Mouse (Mus musculus): ENCODE data around the gene Ssc5d. TPM values are rescaled to one million over a fixed set of nuclear protein-coding genes. Genes with fewer than 3 reads are reported as not detected.
A peak's percentile ranks its signal among the peaks of the same experiment; 100 is the strongest.
"Not testable (repeated sequence)": the region's sequence is repeated elsewhere in the genome, so short reads cannot be mapped to it uniquely, and the experiment has no call there.

Ssc5d gene
- polyA plus RNA-seq (2014; fragmentation: Nextera tagmentation; extraction: Ambion mirVana): 0.79 and 0.91 TPM in 2 replicates

DNA sequence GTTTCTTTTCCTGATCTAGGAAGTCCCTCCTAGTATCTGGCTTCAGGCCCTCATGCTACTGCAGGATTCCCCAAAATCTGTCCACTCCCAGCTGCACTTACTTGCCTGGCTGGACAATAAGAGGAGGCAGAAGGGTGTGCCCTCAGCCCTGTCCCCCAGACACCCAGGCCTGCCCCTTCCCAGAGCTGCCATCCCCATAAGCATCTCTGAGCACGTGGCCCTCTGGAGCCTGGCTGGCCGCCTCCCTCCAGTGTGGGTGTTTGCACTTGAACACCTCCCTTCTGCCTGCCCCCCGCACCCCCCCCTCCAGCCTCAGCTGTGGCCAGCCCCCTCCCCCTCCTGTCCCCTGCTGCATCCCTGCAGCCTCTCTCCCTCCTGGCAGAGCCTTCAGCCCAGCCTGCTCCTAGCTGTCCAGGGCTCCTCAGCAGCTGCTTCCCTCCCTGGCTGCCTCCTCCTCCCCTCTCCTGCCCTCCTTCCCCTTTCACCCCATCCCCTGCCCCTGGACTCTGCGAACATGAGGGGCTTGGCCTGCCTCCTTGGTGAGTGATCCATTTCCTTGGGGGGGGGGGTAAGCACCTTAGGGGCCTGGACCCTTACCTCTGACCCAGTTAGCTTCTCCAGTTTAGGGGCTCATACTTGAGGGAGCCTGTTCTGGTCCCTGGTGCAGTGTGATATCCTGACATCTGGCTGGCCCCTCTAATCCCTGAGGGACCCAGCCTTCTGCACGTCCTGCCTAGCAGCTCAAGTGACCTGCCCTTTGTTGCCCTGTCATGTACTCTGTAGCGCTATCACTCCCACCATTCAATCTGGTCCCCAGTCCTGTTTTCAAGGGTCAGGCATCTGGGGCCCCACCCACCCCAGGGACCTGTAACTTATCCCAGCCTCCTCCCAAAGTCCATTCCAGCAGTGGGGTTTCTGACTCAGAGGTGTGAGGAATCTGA lies at the start of gene Ssc5d:
Gene Ssc5d, plus strand, starts transcription at position 345 of the 941 bp plus-strand sequence.
- Histone ChIP-seq H3K27ac (ENCODE audit: low read depth, low read length) (peak within 1 kb of the TSS; percentile 97), H3K4me1 (replicated peaks; ENCODE audit: control insufficient read depth, insufficient read depth, low read length) (peaks cover 43% of the 10 kb centered on the region), H3K4me2 (ENCODE audit: low read depth, low read length, severe bottlenecking) (peak within 1 kb of the TSS; percentile 18; the same call in 1 of the 2 replicates), H3K9me3 (ENCODE audit: control insufficient read depth, low read length) (no peaks in the 10 kb centered on the region), H3K9ac (ENCODE audit: low read length) (peak within 1 kb of the TSS; percentile 71), H3K36me3 (ENCODE audit: control insufficient read depth, insufficient read depth, low read length) (peaks cover 2% of the 10 kb centered on the region; the same call in 1 of the 2 replicates), H3K27me3 (ENCODE audit: control insufficient read depth, insufficient read depth, low read length) (no peaks in the 10 kb centered on the region), H3K4me3 (ENCODE audit: low read depth, low read length) (no peak within 1 kb of the TSS)
- ATAC-seq (replicated peaks; ENCODE audit: low FRiP score): peak; percentile 14; the same call in 1 of the 2 replicates
- DNase-seq (ENCODE audit: low spot score): peak; percentile 72
- WGBS: 2% methylated on average over 5 of the region's 6 CpGs

DNA sequence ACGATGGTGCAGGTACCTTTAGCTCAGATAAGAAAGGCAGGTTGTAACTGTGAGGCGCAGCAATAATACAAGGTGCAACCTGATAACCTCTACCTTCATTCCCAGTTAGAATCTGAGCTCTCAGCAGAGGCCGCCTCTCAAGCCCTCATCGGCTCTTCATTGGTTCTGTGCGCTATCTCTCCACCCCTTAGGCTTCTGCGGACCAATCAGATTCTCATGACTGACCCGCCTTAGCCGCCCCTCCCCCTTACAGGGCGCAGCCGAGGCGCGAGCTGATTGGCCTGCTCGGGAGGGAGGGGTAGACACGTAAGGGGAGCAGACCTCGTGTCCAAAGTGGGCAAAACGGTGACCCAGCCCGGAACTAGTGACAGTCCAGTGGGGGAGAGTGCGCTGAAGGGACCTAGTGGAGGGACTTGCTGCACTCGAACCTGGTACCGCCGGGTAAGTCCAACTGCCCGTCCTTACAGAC lies 48.8 kb upstream of the Ssc5d start, which contains the start of gene Isoc2a:
Gene Isoc2a, plus strand, starts transcription at position 401 of the 469 bp plus-strand sequence.
- H3K36me3 ChIP-seq (ENCODE audit: control insufficient read depth, insufficient read depth, low read length): no peaks in the 10 kb centered on the region
- under 1% methylated on average over 22 of the region's 22 CpGs for WGBS
- peak within 1 kb of the TSS; percentile 38 for H3K4me3 ChIP-seq (ENCODE audit: low read depth, low read length)
- H3K9me3 ChIP-seq (ENCODE audit: control insufficient read depth, low read length): no peaks in the 10 kb centered on the region
- peak within 1 kb of the TSS; percentile 56 for H3K4me2 ChIP-seq (ENCODE audit: low read depth, low read length, severe bottlenecking)
- 0 out of 2 replicates have a peak, but pooled peaks cover 5% of the 10 kb centered on the region for H3K4me1 ChIP-seq (replicated peaks; ENCODE audit: control insufficient read depth, insufficient read depth, low read length)
- no peaks in the 10 kb centered on the region for H3K27me3 ChIP-seq (ENCODE audit: control insufficient read depth, insufficient read depth, low read length)
- DNase-seq (ENCODE audit: low spot score): peak; percentile 94
- peak; percentile 100 for ATAC-seq (replicated peaks; ENCODE audit: low FRiP score)
- no peak within 1 kb of the TSS for H3K27ac ChIP-seq (ENCODE audit: low read depth, low read length)
- H3K9ac ChIP-seq (ENCODE audit: low read length): peak within 1 kb of the TSS; percentile 59

DNA sequence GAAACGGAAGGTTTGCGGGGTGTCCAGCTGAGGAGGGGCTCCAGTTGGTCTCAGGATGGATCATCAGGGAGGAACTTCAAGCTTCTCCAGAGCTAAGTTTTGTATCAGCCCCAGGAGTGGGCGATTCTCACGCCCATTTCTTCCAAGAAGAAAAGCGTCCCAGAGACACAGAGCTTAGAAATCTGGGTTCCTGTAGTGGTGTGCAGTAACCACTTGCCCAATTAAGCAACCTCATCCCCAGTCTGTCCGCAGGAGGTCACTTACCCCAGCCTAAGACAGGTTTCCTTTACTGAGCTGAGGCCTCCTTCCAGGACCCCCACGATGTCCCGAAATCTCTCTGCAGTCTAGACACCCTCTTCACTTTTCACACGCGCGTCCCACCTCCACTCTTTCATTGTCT lies 48.4 kb upstream of the Ssc5d start:
- Histone ChIP-seq H3K9ac (ENCODE audit: low read length) (peak overlapping the region; percentile 59), H3K36me3 (ENCODE audit: control insufficient read depth, insufficient read depth, low read length) (no peaks in the 10 kb centered on the region), H3K27me3 (ENCODE audit: control insufficient read depth, insufficient read depth, low read length) (no peaks in the 10 kb centered on the region), H3K4me2 (ENCODE audit: low read depth, low read length, severe bottlenecking) (peak overlapping the region; percentile 56), H3K27ac (ENCODE audit: low read depth, low read length) (no peak overlapping the region), H3K4me1 (replicated peaks; ENCODE audit: control insufficient read depth, insufficient read depth, low read length) (0 out of 2 replicates have a peak, but pooled peaks cover 5% of the 10 kb centered on the region), H3K4me3 (ENCODE audit: low read depth, low read length) (peak overlapping the region; percentile 38), H3K9me3 (ENCODE audit: control insufficient read depth, low read length) (no peaks in the 10 kb centered on the region)
- DNase-seq (ENCODE audit: low spot score) (no peak), ATAC-seq (replicated peaks; ENCODE audit: low FRiP score) (no peak; the same call in none of the 2 replicates)
- 8% methylated on average over 11 of the region's 11 CpGs for WGBS

DNA sequence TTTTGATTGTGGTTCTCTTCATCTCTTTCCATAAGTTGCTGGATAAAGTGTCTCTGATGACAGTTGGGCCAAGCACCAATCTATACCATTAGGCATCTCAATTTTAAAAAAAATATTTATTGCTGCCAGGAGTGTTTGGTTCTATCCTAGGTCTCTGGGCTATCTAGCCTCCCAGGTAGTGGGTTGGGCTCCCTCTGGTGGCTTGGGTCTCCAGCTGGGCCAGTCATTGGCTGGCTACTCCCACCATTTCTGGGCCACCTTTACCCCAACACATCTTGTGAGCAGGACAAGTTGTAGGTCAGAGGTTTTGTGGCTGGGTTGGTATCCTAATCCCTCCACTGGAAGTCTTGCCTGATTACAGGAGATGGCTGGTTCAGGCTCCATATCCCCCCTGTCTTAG lies 47.4 kb upstream of the Ssc5d start:
- no peaks in the 10 kb centered on the region for H3K9me3 ChIP-seq (ENCODE audit: control insufficient read depth, low read length)
- no peak overlapping the region for H3K9ac ChIP-seq (ENCODE audit: low read length)
- ATAC-seq (replicated peaks; ENCODE audit: low FRiP score): no peak
- H3K4me3 ChIP-seq (ENCODE audit: low read depth, low read length): no peak overlapping the region
- H3K27me3 ChIP-seq (ENCODE audit: control insufficient read depth, insufficient read depth, low read length): no peaks in the 10 kb centered on the region
- no peak for DNase-seq (ENCODE audit: low spot score)
- H3K27ac ChIP-seq (ENCODE audit: low read depth, low read length): no peak overlapping the region
- no peak overlapping the region for H3K4me2 ChIP-seq (ENCODE audit: low read depth, low read length, severe bottlenecking)
- 0 out of 2 replicates have a peak, but pooled peaks cover 5% of the 10 kb centered on the region for H3K4me1 ChIP-seq (replicated peaks; ENCODE audit: control insufficient read depth, insufficient read depth, low read length)
- no peaks in the 10 kb centered on the region for H3K36me3 ChIP-seq (ENCODE audit: control insufficient read depth, insufficient read depth, low read length)

DNA sequence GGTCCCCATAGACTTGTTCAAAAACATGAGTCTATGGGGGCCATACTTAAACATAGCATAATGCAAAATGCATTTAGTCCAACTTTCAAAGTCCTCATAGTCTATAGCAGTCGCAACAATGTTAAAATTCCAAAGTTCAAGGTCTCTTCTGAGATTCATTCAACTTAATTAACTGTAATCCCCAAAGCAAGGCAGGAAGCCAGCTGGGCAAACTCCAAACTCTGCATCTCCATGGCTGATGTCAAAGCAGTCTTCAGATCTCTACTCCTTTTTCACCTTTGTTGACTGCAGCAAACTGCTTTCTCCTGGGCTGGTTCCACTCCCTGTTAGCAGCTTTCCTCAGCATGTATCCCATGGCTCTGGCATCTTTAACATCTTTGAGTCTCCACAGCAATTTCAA lies 46.5 kb upstream of the Ssc5d start:
- H3K36me3 ChIP-seq (ENCODE audit: control insufficient read depth, insufficient read depth, low read length); DNase-seq (ENCODE audit: low spot score); H3K27me3 ChIP-seq (ENCODE audit: control insufficient read depth, insufficient read depth, low read length); H3K27ac ChIP-seq (ENCODE audit: low read depth, low read length); H3K9ac ChIP-seq (ENCODE audit: low read length); H3K4me1 ChIP-seq (replicated peaks; ENCODE audit: control insufficient read depth, insufficient read depth, low read length); H3K4me2 ChIP-seq (ENCODE audit: low read depth, low read length, severe bottlenecking); ATAC-seq (replicated peaks; ENCODE audit: low FRiP score); H3K4me3 ChIP-seq (ENCODE audit: low read depth, low read length); H3K9me3 ChIP-seq (ENCODE audit: control insufficient read depth, low read length): not testable (repeated sequence)
- 96% methylated on average over 1 of the region's 1 CpGs for WGBS

DNA sequence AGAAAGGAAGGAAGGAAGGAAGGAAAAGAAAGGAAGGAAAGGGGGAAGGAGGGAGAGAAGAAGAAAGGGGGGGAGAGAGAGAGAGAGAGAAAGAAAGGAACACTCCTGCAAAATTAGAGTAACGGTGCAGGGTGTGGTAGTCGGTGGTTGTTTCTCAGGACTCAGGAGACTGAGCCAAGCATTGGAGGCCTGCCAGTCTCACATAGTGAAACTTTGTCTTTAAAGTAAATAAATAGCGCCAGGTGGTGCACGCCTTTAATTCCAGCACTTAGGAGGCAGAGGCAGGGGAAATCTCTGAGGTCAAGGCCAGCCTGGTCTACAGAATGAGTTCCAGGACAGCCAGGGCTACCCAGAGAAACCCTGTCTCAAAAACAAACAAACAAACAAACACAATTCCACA lies 38.9 kb upstream of the Ssc5d start:
- Histone ChIP-seq H3K36me3 (ENCODE audit: control insufficient read depth, insufficient read depth, low read length) (no peaks in the 10 kb centered on the region), H3K4me2 (ENCODE audit: low read depth, low read length, severe bottlenecking) (no peak overlapping the region), H3K9ac (ENCODE audit: low read length) (no peak overlapping the region), H3K4me1 (replicated peaks; ENCODE audit: control insufficient read depth, insufficient read depth, low read length) (no peaks in the 10 kb centered on the region), H3K4me3 (ENCODE audit: low read depth, low read length) (no peak overlapping the region), H3K9me3 (ENCODE audit: control insufficient read depth, low read length) (no peaks in the 10 kb centered on the region), H3K27me3 (ENCODE audit: control insufficient read depth, insufficient read depth, low read length) (no peaks in the 10 kb centered on the region), H3K27ac (ENCODE audit: low read depth, low read length) (no peak overlapping the region)
- DNase-seq (ENCODE audit: low spot score) (no peak), ATAC-seq (replicated peaks; ENCODE audit: low FRiP score) (no peak)
- WGBS: 81% methylated on average over 4 of the region's 4 CpGs

DNA sequence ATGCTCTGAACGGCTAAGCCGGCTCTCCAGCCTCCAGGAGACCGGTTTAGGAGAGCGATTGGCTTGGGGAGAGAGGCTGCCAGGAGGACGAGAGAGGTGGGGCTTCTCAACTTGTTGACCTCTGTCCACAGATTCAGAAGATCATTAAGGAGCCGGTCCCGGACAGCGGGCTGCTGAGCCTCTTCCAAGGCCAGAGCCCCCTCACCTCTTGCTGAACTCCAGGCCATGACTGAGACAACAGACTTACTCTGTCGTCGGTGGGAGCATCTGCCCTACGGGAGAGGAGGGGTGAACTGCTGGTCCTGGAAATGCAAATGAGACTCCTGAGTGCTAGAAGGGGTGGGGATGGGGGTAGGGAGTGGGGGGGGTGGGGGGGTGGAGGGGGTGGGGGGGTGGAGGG lies 30.4 kb upstream of the Ssc5d start:
- H3K36me3 ChIP-seq (ENCODE audit: control insufficient read depth, insufficient read depth, low read length): no peaks in the 10 kb centered on the region
- DNase-seq (ENCODE audit: low spot score): peak; percentile 43
- no peak overlapping the region for H3K9ac ChIP-seq (ENCODE audit: low read length)
- H3K27ac ChIP-seq (ENCODE audit: low read depth, low read length): no peak overlapping the region
- H3K27me3 ChIP-seq (ENCODE audit: control insufficient read depth, insufficient read depth, low read length): peaks cover 7% of the 10 kb centered on the region; the same call in 1 of the 2 replicates
- no peak for ATAC-seq (replicated peaks; ENCODE audit: low FRiP score)
- no peaks in the 10 kb centered on the region for H3K4me1 ChIP-seq (replicated peaks; ENCODE audit: control insufficient read depth, insufficient read depth, low read length)
- 71% methylated on average over 11 of the region's 11 CpGs for WGBS
- no peak overlapping the region for H3K4me2 ChIP-seq (ENCODE audit: low read depth, low read length, severe bottlenecking)
- H3K9me3 ChIP-seq (ENCODE audit: control insufficient read depth, low read length): no peaks in the 10 kb centered on the region
- no peak overlapping the region for H3K4me3 ChIP-seq (ENCODE audit: low read depth, low read length)

DNA sequence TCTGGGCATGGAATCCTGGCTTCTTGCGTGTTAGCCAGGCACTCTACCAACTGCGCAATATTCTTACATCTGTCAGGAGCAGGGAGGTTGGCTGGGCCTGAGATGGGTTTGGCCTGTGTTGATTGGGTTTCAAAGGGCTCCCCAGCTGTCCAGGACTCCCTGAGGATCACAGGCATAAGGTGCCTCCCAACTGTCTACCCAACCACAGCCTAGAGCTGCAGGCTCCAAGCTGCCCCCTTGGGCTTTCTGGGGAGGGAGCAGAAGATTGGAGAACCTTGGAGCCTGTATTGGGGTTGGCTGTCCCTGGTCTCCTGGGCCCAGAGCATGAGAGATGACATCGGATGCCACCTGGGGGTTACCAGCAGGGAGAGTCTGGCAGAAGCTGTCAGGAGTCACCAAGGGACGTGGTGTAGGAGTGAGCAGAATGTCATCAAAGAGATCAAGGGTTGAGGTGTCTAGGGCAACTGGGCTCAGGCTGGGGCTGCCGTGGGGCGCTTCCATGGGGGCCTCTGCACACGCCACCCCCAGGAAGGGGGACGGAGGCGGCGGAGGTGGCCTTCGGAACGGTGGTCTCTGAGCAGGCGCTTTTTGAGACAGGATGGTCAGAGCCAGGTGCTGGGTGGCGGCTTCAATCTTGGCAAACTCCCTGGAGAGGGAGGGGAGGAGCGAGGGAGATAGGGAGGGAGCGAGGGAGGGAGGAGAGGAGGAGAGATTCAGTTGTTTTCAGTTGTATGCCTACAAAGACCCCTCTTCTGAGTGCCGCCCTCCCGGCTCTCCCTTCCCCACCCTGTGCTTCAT lies 26.5 kb upstream of the Ssc5d start:
- Histone ChIP-seq H3K9me3 (ENCODE audit: control insufficient read depth, low read length) (peaks cover 4% of the 10 kb centered on the region), H3K9ac (ENCODE audit: low read length) (peak overlapping the region; percentile 27), H3K4me1 (replicated peaks; ENCODE audit: control insufficient read depth, insufficient read depth, low read length) (0 out of 2 replicates have a peak, but pooled peaks cover 2% of the 10 kb centered on the region), H3K4me3 (ENCODE audit: low read depth, low read length) (peak overlapping the region; percentile 12; the same call in 1 of the 2 replicates), H3K27me3 (ENCODE audit: control insufficient read depth, insufficient read depth, low read length) (peaks cover 7% of the 10 kb centered on the region; the same call in 1 of the 2 replicates), H3K4me2 (ENCODE audit: low read depth, low read length, severe bottlenecking) (peak overlapping the region; percentile 46), H3K27ac (ENCODE audit: low read depth, low read length) (no peak overlapping the region), H3K36me3 (ENCODE audit: control insufficient read depth, insufficient read depth, low read length) (no peaks in the 10 kb centered on the region)
- DNase-seq (ENCODE audit: low spot score) (no peak), ATAC-seq (replicated peaks; ENCODE audit: low FRiP score) (peak; percentile 53; the same call in 1 of the 2 replicates)
- WGBS: 21% methylated on average over 18 of the region's 18 CpGs
